Mouse (Mus musculus): ENCODE results near the gene Asb15.

DNA sequence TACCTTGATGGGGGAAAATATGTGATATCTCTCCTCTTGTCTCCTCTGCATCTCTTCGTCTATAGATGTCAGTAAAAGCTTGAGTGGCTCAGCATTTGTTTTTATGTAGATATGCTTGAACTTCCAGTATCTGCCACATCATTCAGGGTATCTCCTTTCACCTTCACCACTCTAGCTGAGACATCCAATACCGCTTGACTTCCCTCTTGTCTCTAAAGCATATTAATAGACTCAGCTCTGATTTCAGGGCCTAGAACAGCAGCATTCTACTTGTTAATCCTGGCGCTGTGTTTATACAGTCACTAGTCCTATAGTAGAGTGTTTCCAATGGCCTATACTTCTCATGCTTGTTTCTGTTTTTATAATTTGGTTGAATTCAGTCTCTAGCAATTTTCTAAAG is 4.9 kb downstream of the Asb15 start:
- TF ChIP-seq POLR2A (IDR thresholded peaks at IDR 0.05; ENCODE audit: borderline replicate concordance, extremely low read depth, insufficient read depth, insufficient read length, poor library complexity, severe bottlenecking) (no peak), CTCF (IDR thresholded peaks at IDR 0.05; ENCODE audit: borderline replicate concordance, extremely low read depth, insufficient read depth, insufficient read length) (no peak)
